Mouse (Mus musculus) limb, embryonic 14.5 days (tissue): ENCODE data around the gene 1810049J17Rik. TPM values are rescaled to one million over a fixed set of nuclear protein-coding genes. Genes with fewer than 3 reads are reported as not detected.
A peak's percentile ranks its signal among the peaks of the same experiment; 100 is the strongest.

Source experiments
- ATAC-seq: fragments of 200-750 bp; cut with Nextera tagmentation; 2 replicates; pipeline ENCODE4 v1.8.0; 2017; ENCODE audit warnings: low read depth, moderate number of reproducible peaks, moderate TSS enrichment; ENCODE audit not compliant: low FRiP score
- DNase-seq: peaks from one replicate; pipeline ENCODE4 v3.0.0-alpha.2; 2015; ENCODE audit warnings: low spot score
- H3K27ac ChIP-seq: fragments of 300-500 bp; sonication (generic); replicated peaks from 2 replicates; pipeline ENCODE4 v1.5.1; 2014; ENCODE audit warnings: low read depth, mild to moderate bottlenecking, low read length, moderate library complexity, mixed read lengths
- H3K27me3 ChIP-seq: fragments of 300-500 bp; sonication (generic); 2 replicates; pipeline ENCODE4 v1.6.1; 2014; ENCODE audit warnings: low read length, mixed read lengths; ENCODE audit not compliant: control insufficient read depth, insufficient read depth
- H3K36me3 ChIP-seq: fragments of 300-500 bp; sonication (generic); 2 replicates; pipeline ENCODE4 v1.6.1; 2014; ENCODE audit warnings: mild to moderate bottlenecking, low read length, moderate library complexity, mixed read lengths; ENCODE audit not compliant: control insufficient read depth, insufficient read depth
- H3K4me1 ChIP-seq: fragments of 300-500 bp; sonication (generic); 2 replicates; pipeline ENCODE4 v1.6.1; 2014; ENCODE audit warnings: antibody characterized with exemption, low read length, mixed read lengths; ENCODE audit not compliant: control insufficient read depth, insufficient read depth
- H3K4me2 ChIP-seq: fragments of 300-500 bp; sonication (generic); replicated peaks from 2 replicates; pipeline ENCODE4 v1.6.1; 2014; ENCODE audit warnings: low read depth, mild to moderate bottlenecking, low read length, moderate library complexity; ENCODE audit not compliant: severe bottlenecking
- H3K4me3 ChIP-seq: fragments of 300-500 bp; sonication (generic); replicated peaks from 2 replicates; pipeline ENCODE4 v1.5.1; 2014; ENCODE audit warnings: low read length
- H3K9ac ChIP-seq: fragments of 300-500 bp; sonication (generic); 2 replicates; pipeline ENCODE4 v1.6.1; 2014; ENCODE audit warnings: mild to moderate bottlenecking, low read depth, low read length, moderate library complexity; ENCODE audit not compliant: severe bottlenecking
- H3K9me3 ChIP-seq: fragments of 300-500 bp; sonication (generic); 2 replicates; pipeline ENCODE4 v1.6.1; 2016; ENCODE audit warnings: low read length; ENCODE audit not compliant: control insufficient read depth
- POLR2A ChIP-seq: fragments of 200-500 bp; IDR thresholded peaks from 2 replicates; pipeline ENCODE4 v1.8.0; 2012; ENCODE audit warnings: inconsistent platforms, mild to moderate bottlenecking, moderate library complexity, borderline replicate concordance; ENCODE audit not compliant: insufficient read depth, insufficient read length; ENCODE audit errors: extremely low read depth
- WGBS: fragments of 180-500 bp; shearing (Covaris S2); extraction: QIAGEN DNeasy Blood & Tissue Kit; methylation state at CpG from one replicate; pipeline ENCODE4 v1.1.7; 2014; 5-methylcytosine and 5-hydroxymethylcytosine counted together
- polyA plus RNA-seq, 2 experiments: library from polyadenylated mRNA; depleted of rRNA in 1 of 2; stranded (reverse) in 1 of 2; unstranded in 1 of 2; fragments of >200 nt; fragmentation: Nextera tagmentation in 1 of 2; extraction: Ambion mirVana in 1 of 2; gene quantifications; 2 replicates each; pipeline versions ENCODE4 v1.2.1 to v1.2.3; 2012 to 2014

The 1810049J17Rik gene
- polyA plus RNA-seq, 2 experiments = 0.62 TPM; not detected in 1

DNA sequence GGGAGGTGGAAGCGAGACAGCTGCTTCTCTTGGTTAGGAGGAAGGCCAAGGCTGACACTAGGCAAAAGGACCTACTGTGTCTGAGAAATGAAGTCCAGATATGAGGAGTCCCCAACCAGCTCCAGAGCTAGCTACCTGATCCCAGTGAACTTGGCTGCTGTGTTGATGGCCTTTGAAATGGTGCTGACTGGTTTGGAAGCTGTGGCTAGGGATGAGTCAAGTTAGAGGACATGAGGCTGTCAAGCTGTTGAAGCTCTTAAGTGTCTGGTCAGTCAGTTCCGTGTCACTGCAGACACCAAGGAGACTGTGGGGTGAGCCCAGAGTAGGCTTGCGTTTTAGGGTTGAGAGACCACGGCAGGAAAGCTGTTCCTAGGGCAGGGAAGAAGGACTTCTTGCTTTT, 12.7 kb upstream of the 1810049J17Rik start:
- no peak for ATAC-seq

GRCm38 (mm10) chr15:12331300-12331699, 9.6 kb upstream of the 1810049J17Rik start:
- Histone ChIP-seq H3K4me2 (no peak overlapping the region), H3K4me1 (peaks cover 3% of the 10 kb centered on the region; the same call in 1 of the 2 replicates), H3K9ac (no peak overlapping the region), H3K4me3 (no peak overlapping the region), H3K27ac (no peak overlapping the region), H3K9me3 (no peaks in the 10 kb centered on the region), H3K36me3 (peaks cover 6% of the 10 kb centered on the region; the same call in 1 of the 2 replicates), H3K27me3 (no peaks in the 10 kb centered on the region)
- no peak for TF ChIP-seq POLR2A
- no peak for DNase-seq
- WGBS = 60% methylated on average over 1 of the region's 1 CpGs
- ATAC-seq = no peak

More for the DNA sequence above, 12.7 kb upstream of the 1810049J17Rik start:
- Histone ChIP-seq H3K4me3 (no peak overlapping the region), H3K4me1 (peaks cover 3% of the 10 kb centered on the region; the same call in 1 of the 2 replicates), H3K9ac (no peak overlapping the region), H3K9me3 (no peaks in the 10 kb centered on the region), H3K4me2 (no peak overlapping the region), H3K27ac (no peak overlapping the region), H3K27me3 (no peaks in the 10 kb centered on the region), H3K36me3 (no peaks in the 10 kb centered on the region)
- TF ChIP-seq POLR2A = no peak
- WGBS = 80% methylated on average over 4 of the region's 4 CpGs
- no peak for DNase-seq

DNA sequence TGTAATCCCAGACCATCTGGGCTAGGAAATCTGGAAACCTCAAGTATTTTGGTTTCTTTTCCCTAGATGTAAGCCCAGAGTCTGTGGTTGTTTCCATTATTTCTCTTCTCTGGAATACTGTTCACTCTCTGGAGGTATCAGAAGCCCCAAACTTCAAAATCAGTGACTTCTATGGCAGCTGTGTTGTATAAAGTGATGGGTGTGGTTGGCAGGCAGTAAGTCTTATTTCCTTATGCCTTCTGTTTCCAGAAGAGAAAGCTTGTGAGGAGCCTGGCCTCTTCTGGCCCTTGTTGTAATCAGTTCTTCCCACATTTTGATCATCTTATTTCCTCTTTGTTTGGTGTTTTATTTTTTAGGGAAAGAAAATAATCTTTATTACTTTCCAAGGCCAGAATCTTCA, 9.2 kb upstream of the 1810049J17Rik start:
- TF ChIP-seq POLR2A = no peak
- no peak for DNase-seq
- ATAC-seq = no peak
- Histone ChIP-seq H3K4me1 (peaks cover 3% of the 10 kb centered on the region; the same call in 1 of the 2 replicates), H3K9me3 (no peaks in the 10 kb centered on the region), H3K27me3 (no peaks in the 10 kb centered on the region), H3K9ac (no peak overlapping the region), H3K4me2 (no peak overlapping the region), H3K27ac (no peak overlapping the region), H3K4me3 (no peak overlapping the region), H3K36me3 (peaks cover 6% of the 10 kb centered on the region; the same call in 1 of the 2 replicates)

GRCm38 (mm10) chr15:12330389-12330788, 8.7 kb upstream of the 1810049J17Rik start:
- H3K9me3 ChIP-seq = no peaks in the 10 kb centered on the region
- 0 out of 2 replicates have a peak overlapping the region, but pooled peaks have one; percentile 26 for H3K27ac ChIP-seq
- peaks cover 11% of the 10 kb centered on the region for H3K36me3 ChIP-seq
- 91% methylated on average over 3 of the region's 3 CpGs for WGBS
- H3K9ac ChIP-seq = no peak overlapping the region
- DNase-seq = no peak
- H3K4me2 ChIP-seq = no peak overlapping the region
- TF ChIP-seq POLR2A = no peak
- peaks cover 3% of the 10 kb centered on the region; the same call in 1 of the 2 replicates for H3K4me1 ChIP-seq
- ATAC-seq = no peak
- no peak overlapping the region for H3K4me3 ChIP-seq
- no peaks in the 10 kb centered on the region for H3K27me3 ChIP-seq

GRCm38 (mm10) chr15:12324326-12324725, 2.6 kb upstream of the 1810049J17Rik start:
- Histone ChIP-seq H3K9me3 (no peaks in the 10 kb centered on the region), H3K27ac (no peak overlapping the region), H3K36me3 (peaks cover 12% of the 10 kb centered on the region), H3K27me3 (no peaks in the 10 kb centered on the region), H3K9ac (no peak overlapping the region), H3K4me3 (no peak overlapping the region), H3K4me2 (no peak overlapping the region), H3K4me1 (peaks cover 14% of the 10 kb centered on the region; the same call in 1 of the 2 replicates)
- TF ChIP-seq POLR2A = no peak
- WGBS = 80% methylated on average over 1 of the region's 1 CpGs
- ATAC-seq (no peak), DNase-seq (no peak)
